Mouse (Mus musculus): Measurements from ENCODE around the gene 4933402E13Rik. TPM values are rescaled to one million over a fixed set of nuclear protein-coding genes. Genes with fewer than 3 reads are reported as not detected.

The 4933402E13Rik gene
- 0.20 TPM in 1 of 2 replicates, not detected in the other for polyA plus RNA-seq (2015; fragmentation: Nextera tagmentation; extraction: Ambion mirVana)

DNA sequence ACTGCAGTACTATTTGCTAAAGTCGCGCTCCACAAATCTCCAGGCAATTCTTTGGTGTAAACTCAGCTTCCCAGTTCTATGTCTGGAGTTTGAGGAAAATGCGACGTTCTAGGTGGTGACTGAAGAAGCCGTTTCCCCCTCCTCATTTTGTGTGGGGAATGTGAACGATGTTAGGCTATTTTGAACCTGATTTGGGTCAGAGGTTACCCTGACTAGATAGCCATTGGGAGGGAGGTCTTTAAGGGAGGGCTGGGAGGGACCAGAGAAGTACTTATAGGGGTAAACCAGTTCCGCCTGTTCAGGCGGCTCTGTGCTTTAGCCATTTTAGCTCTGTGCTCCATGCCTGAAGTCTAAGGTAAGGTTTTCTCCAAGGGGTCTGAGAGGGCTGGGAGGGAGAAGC lies at the start of gene 4933402E13Rik:
Gene 4933402E13Rik, plus strand, starts transcription at position 301 of the 400 bp plus-strand sequence.

Other genes starting within 250 kb of the 4933402E13Rik start
- not detected in 2 replicates for gene 4931400O07Rik, start 184.5 kb downstream of the 4933402E13Rik start, polyA plus RNA-seq (2015; fragmentation: Nextera tagmentation; extraction: Ambion mirVana)

Measured in adrenal gland, postnatal 0 days (tissue).